Mouse (Mus musculus): Measurements from ENCODE around the gene Cyp3a13.
"Not testable (repeated sequence)": the region's sequence is repeated elsewhere in the genome, so short reads cannot be mapped to it uniquely, and the experiment has no call there.

Gene Cyp3a13

DNA sequence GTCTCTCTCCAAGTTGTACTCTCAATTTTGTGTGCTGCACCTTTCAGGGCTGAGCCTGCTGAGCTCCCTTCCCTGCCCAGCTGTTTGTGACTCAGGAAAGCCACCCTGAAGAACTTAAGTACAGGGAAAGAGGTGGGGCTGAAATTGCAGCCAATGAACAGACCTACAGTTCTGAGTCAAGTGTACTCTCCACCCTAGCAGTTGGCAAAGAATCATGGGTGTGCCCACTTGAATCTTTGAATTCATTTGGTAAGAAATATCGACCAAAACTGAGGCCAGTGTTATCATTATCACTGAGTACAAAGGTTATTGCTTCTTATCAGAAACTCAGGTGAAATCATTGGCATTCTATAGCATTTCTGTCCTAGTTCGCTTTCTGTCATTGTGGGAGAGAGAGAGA is at the start of gene Cyp3a13:
TSS of gene Cyp3a13 (minus strand) at position 88 of the 400 bp plus-strand sequence.
- peak; percentile 7 for DNase-seq (ENCODE audit: low spot score)

DNA sequence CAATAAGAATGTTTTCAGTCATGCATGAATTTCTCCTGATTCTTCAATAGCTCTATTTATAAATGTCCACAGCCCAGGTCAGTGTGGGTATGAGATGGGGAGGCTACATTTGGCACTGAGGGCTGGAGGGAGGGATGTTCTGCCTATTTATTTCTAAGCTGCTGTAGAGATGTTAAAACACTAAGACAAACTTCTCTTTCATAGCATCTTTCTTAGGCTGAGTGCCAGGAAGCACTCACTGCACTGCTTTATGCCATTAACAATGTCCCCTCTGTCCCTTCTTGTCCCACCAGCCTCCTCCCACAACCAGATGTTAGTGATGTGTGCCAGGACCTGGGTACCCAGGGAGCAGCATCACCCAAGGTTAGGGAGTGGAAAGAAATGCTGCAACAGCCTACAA is 45.1 kb upstream of the Cyp3a13 start:
- no peak for DNase-seq (ENCODE audit: low spot score)

DNA sequence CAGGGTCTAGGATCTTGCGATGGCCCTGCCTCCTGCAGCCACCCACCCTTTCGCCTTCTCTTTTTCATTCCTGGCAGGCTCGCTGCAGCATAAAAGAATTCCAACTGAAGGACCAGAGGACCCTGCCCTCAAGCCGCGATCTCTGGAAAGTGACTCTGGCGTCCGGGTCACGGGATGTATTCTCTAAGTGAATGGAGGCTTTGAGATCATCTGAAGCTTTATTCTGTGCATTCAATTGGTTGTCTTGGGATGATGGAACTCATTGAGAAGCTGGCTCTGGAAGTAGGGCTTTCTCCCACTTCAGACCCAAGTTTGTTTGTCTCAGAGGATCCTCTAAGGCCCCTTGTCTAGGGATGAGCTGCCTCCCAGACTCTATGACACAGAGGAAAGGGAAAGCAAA is 41.5 kb upstream of the Cyp3a13 start, which contains the start of gene Gjc3:
TSS of gene Gjc3 (minus strand) at position 154 of the 400 bp plus-strand sequence.
- DNase-seq (ENCODE audit: low spot score), result no peak

DNA sequence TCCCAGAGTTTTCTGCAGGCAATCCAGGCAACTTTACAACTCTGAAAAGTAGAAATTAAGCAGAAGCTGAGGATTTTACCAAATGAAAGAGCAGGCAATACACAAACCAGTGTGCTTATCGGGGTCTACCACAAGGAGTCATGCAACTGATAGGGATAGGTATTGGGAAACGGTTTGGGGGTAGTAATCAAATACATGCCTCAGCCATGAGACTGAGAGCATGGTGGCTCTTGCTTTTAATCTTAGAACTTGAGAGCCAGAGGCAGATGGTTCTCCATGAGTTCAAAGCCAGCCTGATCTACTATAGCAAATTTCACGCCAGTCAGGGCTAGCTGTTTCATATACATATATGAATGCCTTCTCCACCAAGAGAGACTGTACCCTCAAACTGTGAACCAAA is 35.0 kb upstream of the Cyp3a13 start:
- no peak for DNase-seq (ENCODE audit: low spot score)

GRCm38 (mm10) chr5:137951218-137951617 is 29.8 kb upstream of the Cyp3a13 start:
- DNase-seq (ENCODE audit: low spot score), result no peak

DNA sequence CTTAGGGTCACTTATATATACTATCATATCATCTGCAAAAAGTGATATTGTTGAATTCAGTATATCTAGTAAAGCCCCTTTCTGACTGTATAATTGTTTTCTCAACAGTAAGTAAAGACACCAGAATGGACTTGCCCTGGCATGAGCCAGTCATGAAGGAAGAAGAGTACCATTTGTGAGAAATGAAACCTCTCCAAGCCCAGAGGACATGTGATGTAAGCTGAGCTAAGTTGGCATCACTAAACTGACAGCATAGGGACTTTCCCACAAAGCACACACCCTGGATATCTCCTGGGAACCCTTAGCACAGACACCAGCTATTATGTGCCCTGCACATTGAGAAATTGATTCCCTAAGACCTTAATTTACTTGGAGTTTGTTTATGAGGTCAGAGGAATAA is 25.9 kb upstream of the Cyp3a13 start:
- no peak for DNase-seq (ENCODE audit: low spot score)

- no peak for DNase-seq (ENCODE audit: low spot score)
These were observed 21.7 kb upstream of the Cyp3a13 start for GRCm38 (mm10) chr5:137943133-137943532.

DNA sequence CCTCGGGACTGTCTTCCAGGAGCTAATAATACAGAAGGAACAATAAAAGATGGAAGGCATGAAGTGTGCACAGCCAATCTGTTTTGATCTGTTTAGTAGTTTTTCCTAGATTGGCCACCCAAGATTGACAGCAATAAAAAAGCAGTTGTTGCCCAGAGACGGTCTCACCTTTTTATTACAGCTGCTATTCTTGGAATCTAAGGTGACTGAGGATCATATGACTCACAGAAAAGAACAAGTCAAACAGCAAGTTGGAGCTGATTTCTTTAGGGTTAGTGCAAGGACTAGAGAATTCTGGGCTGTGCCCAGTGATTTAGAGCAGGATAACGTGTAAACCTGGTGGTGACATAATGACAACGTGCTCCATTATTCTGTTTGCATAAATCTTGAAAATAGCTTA is 19.5 kb upstream of the Cyp3a13 start:
- DNase-seq (ENCODE audit: low spot score), result no peak

DNA sequence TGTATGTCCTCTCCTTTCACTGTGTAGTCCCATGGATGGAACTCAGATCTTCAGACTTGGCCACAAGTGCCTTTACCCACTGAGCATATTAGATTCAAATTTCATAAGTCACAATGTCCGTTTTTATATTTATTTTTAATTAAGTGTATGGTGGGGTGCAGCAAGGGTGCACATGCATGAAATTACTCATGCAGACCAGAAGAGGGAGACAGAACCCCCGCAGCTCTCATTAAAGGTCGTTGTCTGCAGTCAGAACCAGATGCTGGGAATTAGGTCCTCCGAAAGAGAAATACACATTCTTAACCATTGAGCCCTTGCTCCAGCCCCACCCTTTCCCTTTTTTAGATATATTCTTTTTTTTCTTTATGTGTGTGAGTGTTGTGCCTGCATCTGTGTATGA is 15.8 kb upstream of the Cyp3a13 start:
- DNase-seq (ENCODE audit: low spot score), result no peak

DNA sequence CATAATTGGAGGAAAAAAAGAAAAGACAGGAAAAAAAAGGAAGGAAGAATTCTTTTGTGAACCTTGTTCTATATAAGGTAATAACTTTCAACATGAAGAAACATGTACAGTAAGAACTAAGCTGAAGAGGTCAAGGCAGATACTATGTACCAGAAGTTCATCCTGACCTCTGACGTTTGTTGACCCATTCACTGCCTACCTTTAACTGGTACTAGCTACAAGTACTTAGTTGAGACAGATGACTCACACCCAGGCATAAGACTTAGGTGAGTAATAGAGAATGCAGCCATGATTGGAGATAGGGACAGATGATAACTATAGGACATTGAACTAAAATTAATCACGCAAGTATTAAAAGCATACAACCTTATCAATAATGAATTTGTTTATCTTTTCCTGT is 15.1 kb upstream of the Cyp3a13 start:
- DNase-seq (ENCODE audit: low spot score), result no peak

GRCm38 (mm10) chr5:137933934-137934333 is 12.5 kb upstream of the Cyp3a13 start:
- DNase-seq (ENCODE audit: low spot score), result not testable (repeated sequence)

- DNase-seq (ENCODE audit: low spot score), result no peak
These were observed 7.0 kb upstream of the Cyp3a13 start for GRCm38 (mm10) chr5:137928439-137928838.

DNA sequence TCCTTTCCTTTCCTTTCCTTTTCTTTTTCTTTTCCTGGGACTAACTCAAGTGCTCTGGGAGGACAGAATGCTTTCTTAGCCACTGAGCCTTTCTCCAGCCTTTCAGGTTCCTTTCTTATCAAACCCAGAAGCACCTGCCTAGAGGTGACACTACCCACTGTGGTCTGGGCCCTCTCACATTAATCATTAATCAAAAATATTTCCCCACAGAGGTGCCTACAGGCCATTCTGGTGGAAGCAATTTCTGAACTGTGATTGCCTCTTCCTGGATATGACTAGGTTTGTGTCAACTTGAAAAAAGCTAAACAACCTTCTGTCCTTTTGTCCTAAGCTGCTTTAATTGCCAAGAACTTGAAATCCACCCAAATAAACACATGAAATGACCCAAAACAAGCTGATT is 752 bp upstream of the Cyp3a13 start:
- DNase-seq (ENCODE audit: low spot score), result peak; percentile 31

DNA sequence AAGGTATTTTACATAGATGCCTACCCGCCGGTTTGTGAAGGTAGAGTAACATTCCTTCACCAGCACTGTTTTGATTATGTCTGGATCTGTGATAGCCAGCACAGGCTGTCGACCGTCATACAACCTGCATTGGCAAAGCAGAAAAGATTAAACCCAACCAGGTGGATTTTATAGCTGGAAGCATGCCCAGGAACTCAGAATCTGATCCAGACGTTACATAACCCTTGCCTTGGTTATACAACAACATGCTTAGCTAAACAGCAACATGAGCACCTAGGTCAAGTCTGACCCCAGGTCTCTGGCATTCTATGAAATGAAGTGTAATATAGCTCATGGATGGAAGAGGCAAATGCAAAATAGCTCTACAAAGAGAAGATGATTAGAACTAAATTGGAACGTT is 5.9 kb downstream of the Cyp3a13 start:
- no peak for DNase-seq (ENCODE audit: low spot score)

DNA sequence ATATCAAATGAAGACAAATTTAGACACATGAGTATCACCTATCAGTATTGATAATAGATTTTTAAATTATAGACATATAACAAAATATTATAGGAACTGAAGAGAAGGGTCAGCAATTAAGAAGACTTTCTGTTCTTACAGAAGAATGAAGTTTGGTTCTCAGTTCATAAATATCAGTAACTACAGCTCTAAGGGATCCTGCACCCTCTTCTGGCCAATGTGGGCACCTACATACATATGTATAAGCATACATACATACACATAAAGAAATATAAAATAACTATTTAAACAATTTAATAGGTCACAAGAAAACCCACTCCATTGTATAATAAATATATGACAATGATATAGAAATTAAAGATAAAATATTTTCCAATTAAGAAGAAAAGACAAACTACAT is 6.9 kb downstream of the Cyp3a13 start:
- no peak for DNase-seq (ENCODE audit: low spot score)

DNA sequence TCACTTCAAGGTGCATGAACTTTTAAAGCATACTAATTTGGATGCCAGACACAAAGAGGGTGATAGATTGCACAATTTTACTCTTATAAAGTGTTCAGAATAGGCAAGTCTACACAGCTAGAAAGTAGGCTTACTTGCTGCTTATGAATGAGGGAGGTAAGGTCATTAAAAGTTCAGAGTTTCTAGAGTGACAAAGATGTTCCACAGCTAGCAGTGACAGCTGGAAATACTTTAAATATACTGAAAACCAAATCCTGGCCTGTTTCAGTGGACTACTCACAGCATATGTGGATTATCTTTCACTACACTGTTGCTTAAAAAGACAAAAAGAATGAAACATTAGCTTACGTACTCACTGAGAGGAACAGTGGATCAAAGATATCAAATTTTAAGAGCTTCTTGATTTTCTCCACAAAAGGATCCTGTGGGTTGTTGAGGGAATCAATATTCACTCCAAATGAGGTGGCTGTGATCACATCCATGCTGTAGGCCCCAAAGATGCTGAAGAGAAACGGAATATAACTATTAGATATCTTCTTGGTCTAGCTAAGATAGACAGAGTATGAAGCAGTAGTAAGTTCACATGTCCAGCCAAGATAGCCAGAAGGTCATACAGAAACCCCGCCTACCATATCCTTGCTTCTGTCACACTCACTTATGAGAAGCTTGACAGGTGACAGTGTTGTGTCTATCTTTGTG is 11.7 kb downstream of the Cyp3a13 start:
- DNase-seq (ENCODE audit: low spot score), result no peak

- DNase-seq (ENCODE audit: low spot score), result no peak
These were observed 23.6 kb downstream of the Cyp3a13 start for GRCm38 (mm10) chr5:137897812-137898211.

GRCm38 (mm10) chr5:137892954-137893353 is 28.5 kb downstream of the Cyp3a13 start:
- DNase-seq (ENCODE audit: low spot score), result no peak

DNA sequence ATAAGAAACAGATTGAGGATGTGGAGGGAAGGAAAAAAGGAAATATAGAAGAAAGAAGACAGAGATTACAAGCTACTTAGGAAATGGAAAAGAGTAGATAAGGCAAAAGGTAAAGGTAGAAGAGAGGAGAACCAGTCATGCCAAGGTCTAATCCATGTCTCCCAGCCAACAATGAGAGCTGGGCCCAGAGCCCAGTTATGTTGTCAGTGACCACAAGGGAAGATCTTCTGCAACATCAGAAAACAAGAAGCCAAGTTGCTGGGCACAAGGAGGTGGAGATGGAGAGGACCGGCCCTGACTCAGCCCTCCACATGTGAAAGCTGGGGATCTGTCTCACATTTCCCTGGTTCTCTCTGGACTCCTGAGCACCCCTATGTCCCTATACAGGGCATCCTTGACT is 33.8 kb downstream of the Cyp3a13 start:
- no peak for DNase-seq (ENCODE audit: low spot score)

GRCm38 (mm10) chr5:137885894-137886293 is 35.5 kb downstream of the Cyp3a13 start:
- DNase-seq (ENCODE audit: low spot score), result peak; percentile 25

GRCm38 (mm10) chr5:137883345-137883744 is 38.1 kb downstream of the Cyp3a13 start:
- DNase-seq (ENCODE audit: low spot score), result no peak

DNA sequence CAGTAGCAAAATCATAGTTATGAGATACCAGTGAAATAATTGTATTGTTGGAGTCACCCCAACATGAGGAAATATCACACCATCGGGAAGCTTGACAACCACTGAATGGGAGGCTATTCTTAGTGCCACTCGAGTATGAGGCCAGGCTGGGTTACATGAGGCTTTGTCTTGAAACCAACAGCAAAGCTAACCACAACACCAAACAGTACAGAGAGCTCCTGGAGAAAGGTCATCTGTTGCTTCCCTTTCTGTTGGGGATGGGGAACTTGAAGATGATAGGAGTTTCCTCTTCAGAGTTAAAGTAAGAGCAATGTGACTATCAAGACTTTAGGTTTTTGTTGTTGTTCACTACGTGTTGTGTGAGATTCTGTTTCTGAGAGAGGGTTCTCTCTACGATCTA is 38.5 kb downstream of the Cyp3a13 start:
- no peak for DNase-seq (ENCODE audit: low spot score)

- no peak for DNase-seq (ENCODE audit: low spot score)
These were observed 43.6 kb downstream of the Cyp3a13 start for GRCm38 (mm10) chr5:137877860-137878259.

DNA sequence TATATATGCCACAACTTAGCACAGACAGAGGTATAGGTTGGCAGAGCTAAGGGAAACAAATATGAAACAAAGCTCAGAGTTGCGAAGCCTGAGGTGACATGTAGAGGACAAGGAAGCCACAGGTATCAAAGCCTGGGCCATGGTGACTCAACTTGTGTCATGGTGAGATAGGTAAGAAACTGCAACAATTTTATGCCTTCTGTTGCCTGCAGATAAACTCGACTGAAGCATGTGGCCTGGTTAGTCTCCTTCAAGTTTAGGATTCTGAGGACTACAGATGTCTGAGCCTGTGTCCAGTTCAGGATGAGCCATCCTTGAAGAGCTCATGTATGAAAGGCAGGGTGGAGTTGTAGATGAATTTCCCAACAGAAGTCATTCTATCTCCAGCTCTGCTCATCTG is 46.4 kb downstream of the Cyp3a13 start:
- no peak for DNase-seq (ENCODE audit: low spot score)

DNA sequence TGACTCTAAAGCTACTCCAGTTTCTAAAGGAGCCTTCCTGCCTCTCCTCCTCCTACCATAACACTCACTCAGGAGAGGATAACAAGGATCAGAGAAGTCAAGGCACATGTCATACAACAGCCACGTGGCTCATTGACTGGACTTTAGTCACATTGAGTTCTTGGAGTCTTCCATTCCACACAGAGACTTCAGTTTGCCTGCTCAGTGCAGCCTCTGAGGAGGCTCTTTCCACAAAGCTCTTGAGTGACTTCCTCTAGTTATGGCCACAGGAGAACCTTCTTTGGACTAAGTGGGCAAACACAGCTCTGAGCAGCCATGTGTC is 49.1 kb downstream of the Cyp3a13 start:
- DNase-seq (ENCODE audit: low spot score), result not testable (repeated sequence)
